Mouse (Mus musculus): ENCODE results near the gene Fos.

Gene Fos

GRCm38 (mm10) chr12:85487545-85488141, 14.0 kb downstream of the Fos start:
- DNase-seq (ENCODE audit: low read depth), result peak; percentile 81

GRCm38 (mm10) chr12:85489232-85489886, 15.7 kb downstream of the Fos start:
- peak; percentile 72 for DNase-seq (ENCODE audit: low read depth)

GRCm38 (mm10) chr12:85490096-85490820, 16.6 kb downstream of the Fos start:
- DNase-seq (ENCODE audit: low read depth), result peak; percentile 35

- DNase-seq (ENCODE audit: low read depth), result no peak
Observed at GRCm38 (mm10) chr12:85490991-85491390, 17.3 kb downstream of the Fos start.

GRCm38 (mm10) chr12:85492084-85492645, 18.5 kb downstream of the Fos start:
- peak; percentile 79 for DNase-seq (ENCODE audit: low read depth)

- no peak for DNase-seq (ENCODE audit: low read depth)
Observed at GRCm38 (mm10) chr12:85496336-85496735, 22.6 kb downstream of the Fos start.

GRCm38 (mm10) chr12:85496755-85497154, 23.1 kb downstream of the Fos start:
- DNase-seq (ENCODE audit: low read depth), result peak; percentile 93

- peak; percentile 81 for DNase-seq (ENCODE audit: low read depth)
Observed at GRCm38 (mm10) chr12:85497310-85498135, 23.8 kb downstream of the Fos start.

- no peak for DNase-seq (ENCODE audit: low read depth)
Observed at GRCm38 (mm10) chr12:85499001-85499400, 25.3 kb downstream of the Fos start.

GRCm38 (mm10) chr12:85502682-85503081, 29.0 kb downstream of the Fos start:
- no peak for DNase-seq (ENCODE audit: low read depth)

GRCm38 (mm10) chr12:85508235-85508634, 34.5 kb downstream of the Fos start:
- DNase-seq (ENCODE audit: low read depth), result peak; percentile 55

- DNase-seq (ENCODE audit: low read depth), result peak; percentile 32
Observed at GRCm38 (mm10) chr12:85510013-85510412, 36.3 kb downstream of the Fos start.

GRCm38 (mm10) chr12:85513789-85514447, 40.2 kb downstream of the Fos start:
- DNase-seq (ENCODE audit: low read depth), result no peak

GRCm38 (mm10) chr12:85514958-85515357, 41.3 kb downstream of the Fos start:
- no peak for DNase-seq (ENCODE audit: low read depth)

- no peak for DNase-seq (ENCODE audit: low read depth)
Observed at GRCm38 (mm10) chr12:85515865-85516264, 42.2 kb downstream of the Fos start.

- no peak for DNase-seq (ENCODE audit: low read depth)
Observed at GRCm38 (mm10) chr12:85517339-85517738, 43.6 kb downstream of the Fos start.

- no peak for DNase-seq (ENCODE audit: low read depth)
Observed at GRCm38 (mm10) chr12:85518009-85518408, 44.3 kb downstream of the Fos start.

- DNase-seq (ENCODE audit: low read depth), result peak; percentile 59
Observed at GRCm38 (mm10) chr12:85519553-85519952, 45.9 kb downstream of the Fos start.

- no peak for DNase-seq (ENCODE audit: low read depth)
Observed at GRCm38 (mm10) chr12:85521101-85521500, 47.4 kb downstream of the Fos start.

- no peak for DNase-seq (ENCODE audit: low read depth)
Observed at GRCm38 (mm10) chr12:85521673-85522072, 48.0 kb downstream of the Fos start.

GRCm38 (mm10) chr12:85522631-85523388, 49.1 kb downstream of the Fos start:
- DNase-seq (ENCODE audit: low read depth), result no peak

Measured in 416B (cell line).